Mouse (Mus musculus) macrophage (primary cell): ENCODE results near the gene Plekhf1. TPM values are rescaled to one million over a fixed set of nuclear protein-coding genes. Genes with fewer than 3 reads are reported as not detected.

Experiments used
- polyA plus RNA-seq: library from polyadenylated mRNA; stranded (reverse); fragments of 250-400 nt; gene quantifications from 3 replicates; pipeline ENCODE4 v1.2.4, GENCODE M21; 2018; ENCODE audit warnings: inconsistent platforms

The Plekhf1 gene
- polyA plus RNA-seq, 1 experiment from 2014 or later, result 0.14 TPM

Other genes with a start within 250 kb of the Plekhf1 start
- 12.3 to 23.6 TPM (median 20.9 TPM) in 3 replicates for gene Uri1, start 204.5 kb downstream of the Plekhf1 start, polyA plus RNA-seq
- 2.6 to 14.2 TPM (median 5.3 TPM) in 3 replicates for gene Ccne1, start 120.5 kb downstream of the Plekhf1 start, polyA plus RNA-seq
- gene 1600014C10Rik, start 44.8 kb downstream of the Plekhf1 start, polyA plus RNA-seq, result 15.1 to 37.7 TPM (median 17.5 TPM) in 3 replicates
- 15.9 to 20.6 TPM (median 17.3 TPM) in 3 replicates for gene Pop4, start 43.4 kb upstream of the Plekhf1 start, polyA plus RNA-seq